Mouse (Mus musculus): ENCODE measurements around the gene Amhr2.

- TF ChIP-seq GATA1 (IDR thresholded peaks at IDR 0.05; ENCODE audit: low read length) (no peak), TAL1 (IDR thresholded peaks at IDR 0.05; ENCODE audit: low read length) (no peak)
These were observed 34.1 kb upstream of the Amhr2 start for GRCm38 (mm10) chr15:102411077-102411476.
